Mouse (Mus musculus): ENCODE measurements around the gene Tbc1d9b. TPM values are rescaled to one million over a fixed set of nuclear protein-coding genes. Genes with fewer than 3 reads are reported as not detected.
A peak's percentile ranks its signal among the peaks of the same experiment; 100 is the strongest.

The Tbc1d9b gene
- polyA plus RNA-seq (2015; fragmentation: Nextera tagmentation; extraction: Ambion mirVana): 10.9 and 13.7 TPM in 2 replicates

- peak; percentile 90 for ATAC-seq (ENCODE audit: low read depth)
Measured at GRCm38 (mm10) chr11:50130811-50131766, at the start of gene Tbc1d9b. TSS of gene Tbc1d9b (plus strand) at chr11:50131396.

GRCm38 (mm10) chr11:50086211-50086610 is 45.0 kb upstream of the Tbc1d9b start:
- no peaks in the 10 kb centered on the region for H3K27me3 ChIP-seq
- no peak overlapping the region for H3K27ac ChIP-seq
- H3K4me3 ChIP-seq (replicated peaks): no peak overlapping the region
- peaks cover 11% of the 10 kb centered on the region; the same call in 1 of the 2 replicates for H3K36me3 ChIP-seq
- no peak for DNase-seq
- no peak overlapping the region for H3K9ac ChIP-seq
- H3K4me1 ChIP-seq (replicated peaks): peaks cover 23% of the 10 kb centered on the region
- no peaks in the 10 kb centered on the region for H3K9me3 ChIP-seq (replicated peaks)
- ATAC-seq (ENCODE audit: low read depth): no peak
- WGBS (ENCODE audit: insufficient replicate concordance): 74% methylated on average over 3 of the region's 3 CpGs
- no peak overlapping the region for H3K4me2 ChIP-seq

More at GRCm38 (mm10) chr11:50130811-50131766, at the start of gene Tbc1d9b:
- Histone ChIP-seq H3K4me1 (replicated peaks) (peaks cover 72% of the 10 kb centered on the region), H3K4me3 (replicated peaks) (peak within 1 kb of the TSS; percentile 90), H3K36me3 (peaks cover 6% of the 10 kb centered on the region), H3K27ac (peak within 1 kb of the TSS; percentile 84), H3K9me3 (replicated peaks) (no peaks in the 10 kb centered on the region), H3K4me2 (peak within 1 kb of the TSS; percentile 90), H3K27me3 (no peaks in the 10 kb centered on the region), H3K9ac (peak within 1 kb of the TSS; percentile 96)
- WGBS (ENCODE audit: insufficient replicate concordance): under 1% methylated on average over 76 of the region's 77 CpGs
- DNase-seq: peak; percentile 83

GRCm38 (mm10) chr11:50089840-50090239 is 41.4 kb upstream of the Tbc1d9b start:
- no peak for DNase-seq
- H3K9ac ChIP-seq: no peak overlapping the region
- H3K27ac ChIP-seq: no peak overlapping the region; the same call in 1 of the 2 replicates
- WGBS (ENCODE audit: insufficient replicate concordance): 63% methylated on average over 1 of the region's 1 CpGs
- no peak for ATAC-seq (ENCODE audit: low read depth)
- H3K4me1 ChIP-seq (replicated peaks): peaks cover 21% of the 10 kb centered on the region
- H3K9me3 ChIP-seq (replicated peaks): no peaks in the 10 kb centered on the region
- H3K4me2 ChIP-seq: no peak overlapping the region
- H3K4me3 ChIP-seq (replicated peaks): no peak overlapping the region
- peaks cover 11% of the 10 kb centered on the region; the same call in 1 of the 2 replicates for H3K36me3 ChIP-seq
- no peaks in the 10 kb centered on the region for H3K27me3 ChIP-seq

- no peak overlapping the region for H3K4me3 ChIP-seq (replicated peaks)
- DNase-seq (no peak), ATAC-seq (ENCODE audit: low read depth) (no peak)
- H3K9ac ChIP-seq: no peak overlapping the region
- no peak overlapping the region for H3K27ac ChIP-seq
- H3K4me1 ChIP-seq (replicated peaks): peaks cover 21% of the 10 kb centered on the region
- H3K36me3 ChIP-seq: peaks cover 11% of the 10 kb centered on the region; the same call in 1 of the 2 replicates
- WGBS (ENCODE audit: insufficient replicate concordance): 64% methylated on average over 5 of the region's 5 CpGs
- no peaks in the 10 kb centered on the region for H3K9me3 ChIP-seq (replicated peaks)
- no peak overlapping the region for H3K4me2 ChIP-seq
- H3K27me3 ChIP-seq: no peaks in the 10 kb centered on the region
Measured at GRCm38 (mm10) chr11:50090982-50091675, 40.1 kb upstream of the Tbc1d9b start.

- DNase-seq: no peak
- Histone ChIP-seq H3K27me3 (no peaks in the 10 kb centered on the region), H3K27ac (no peak overlapping the region), H3K4me1 (replicated peaks) (peaks cover 21% of the 10 kb centered on the region), H3K9ac (no peak overlapping the region), H3K9me3 (replicated peaks) (no peaks in the 10 kb centered on the region), H3K36me3 (peaks cover 11% of the 10 kb centered on the region; the same call in 1 of the 2 replicates), H3K4me3 (replicated peaks) (no peak overlapping the region), H3K4me2 (no peak overlapping the region)
- no peak for ATAC-seq (ENCODE audit: low read depth)
Measured at GRCm38 (mm10) chr11:50091681-50092080, 39.5 kb upstream of the Tbc1d9b start.

GRCm38 (mm10) chr11:50095661-50096060 is 35.5 kb upstream of the Tbc1d9b start:
- Histone ChIP-seq H3K4me2 (no peak overlapping the region), H3K27me3 (no peaks in the 10 kb centered on the region), H3K36me3 (peaks cover 10% of the 10 kb centered on the region; the same call in 1 of the 2 replicates), H3K4me1 (replicated peaks) (peaks cover 4% of the 10 kb centered on the region), H3K9ac (no peak overlapping the region), H3K4me3 (replicated peaks) (no peak overlapping the region), H3K27ac (no peak overlapping the region), H3K9me3 (replicated peaks) (no peaks in the 10 kb centered on the region)
- no peak for ATAC-seq (ENCODE audit: low read depth)
- 80% methylated on average over 9 of the region's 9 CpGs for WGBS (ENCODE audit: insufficient replicate concordance)
- DNase-seq: no peak

GRCm38 (mm10) chr11:50097091-50097490 is 34.1 kb upstream of the Tbc1d9b start:
- Histone ChIP-seq H3K27ac (no peak overlapping the region), H3K4me1 (replicated peaks) (no peaks in the 10 kb centered on the region), H3K27me3 (no peaks in the 10 kb centered on the region), H3K4me2 (no peak overlapping the region), H3K36me3 (peaks cover 10% of the 10 kb centered on the region; the same call in 1 of the 2 replicates), H3K9ac (no peak overlapping the region), H3K4me3 (replicated peaks) (no peak overlapping the region), H3K9me3 (replicated peaks) (no peaks in the 10 kb centered on the region)
- WGBS (ENCODE audit: insufficient replicate concordance): 80% methylated on average over 6 of the region's 6 CpGs
- ATAC-seq (ENCODE audit: low read depth): no peak
- no peak for DNase-seq

- no peaks in the 10 kb centered on the region for H3K9me3 ChIP-seq (replicated peaks)
- H3K4me1 ChIP-seq (replicated peaks): peaks cover 9% of the 10 kb centered on the region
- H3K4me2 ChIP-seq: no peak overlapping the region
- no peak overlapping the region for H3K4me3 ChIP-seq (replicated peaks)
- H3K9ac ChIP-seq: no peak overlapping the region
- H3K27ac ChIP-seq: no peak overlapping the region
- DNase-seq: no peak
- no peaks in the 10 kb centered on the region for H3K27me3 ChIP-seq
- no peak for ATAC-seq (ENCODE audit: low read depth)
- H3K36me3 ChIP-seq: peaks cover 10% of the 10 kb centered on the region; the same call in 1 of the 2 replicates
- WGBS (ENCODE audit: insufficient replicate concordance): 70% methylated on average over 8 of the region's 8 CpGs
Measured at GRCm38 (mm10) chr11:50098961-50099481, 32.2 kb upstream of the Tbc1d9b start.

GRCm38 (mm10) chr11:50099692-50100091 is 31.5 kb upstream of the Tbc1d9b start:
- no peaks in the 10 kb centered on the region for H3K27me3 ChIP-seq
- no peaks in the 10 kb centered on the region for H3K9me3 ChIP-seq (replicated peaks)
- ATAC-seq (ENCODE audit: low read depth): no peak
- no peak for DNase-seq
- H3K4me1 ChIP-seq (replicated peaks): peaks cover 13% of the 10 kb centered on the region
- no peak overlapping the region for H3K27ac ChIP-seq
- no peak overlapping the region for H3K4me3 ChIP-seq (replicated peaks)
- no peak overlapping the region for H3K9ac ChIP-seq
- 76% methylated on average over 2 of the region's 2 CpGs for WGBS (ENCODE audit: insufficient replicate concordance)
- no peak overlapping the region for H3K4me2 ChIP-seq
- H3K36me3 ChIP-seq: peaks cover 10% of the 10 kb centered on the region; the same call in 1 of the 2 replicates

GRCm38 (mm10) chr11:50100548-50101307 is 30.5 kb upstream of the Tbc1d9b start:
- Histone ChIP-seq H3K36me3 (peaks cover 10% of the 10 kb centered on the region; the same call in 1 of the 2 replicates), H3K27me3 (no peaks in the 10 kb centered on the region), H3K9ac (no peak overlapping the region), H3K27ac (no peak overlapping the region), H3K4me1 (replicated peaks) (peaks cover 15% of the 10 kb centered on the region), H3K4me3 (replicated peaks) (no peak overlapping the region), H3K9me3 (replicated peaks) (no peaks in the 10 kb centered on the region), H3K4me2 (no peak overlapping the region)
- WGBS (ENCODE audit: insufficient replicate concordance): 69% methylated on average over 2 of the region's 2 CpGs
- ATAC-seq (ENCODE audit: low read depth): no peak
- DNase-seq: no peak

Data from liver, embryonic 13.5 days (tissue).